ENCODE assay signal across 12 mouse cellular contexts in genomic region chr1:33645689-33646088, GRCm38 (mm10). TPM values are rescaled to one million over a fixed set of nuclear protein-coding genes. Genes with fewer than 3 reads are reported as not detected.
DNase-seq lines count a peak whose midpoint lies in the region; ATAC-seq and TF ChIP-seq lines count a peak whose summit lies in the region.
"Had no signal": no experiment of that assay in that cellular context is flagged by ENCODE, and none has a peak within 500 bp of the region (broad histone marks: within the 10 kb centered on the region; RNA-seq: fewer than 3 reads in every experiment).

No protein-coding gene starts in this region.

- no peaks in the 10 kb centered on the region for H3K9me3 ChIP-seq in midbrain, postnatal 0 days (ENCODE audit: low read length)
- H3K9me3 ChIP-seq in midbrain, embryonic 11.5 days (ENCODE audit: control insufficient read depth, low read length) = no peaks in the 10 kb centered on the region
- no peaks in the 10 kb centered on the region for H3K9me3 ChIP-seq in liver, embryonic 13.5 days (replicated peaks)
- no peaks in the 10 kb centered on the region for H3K9me3 ChIP-seq in hindbrain, embryonic 10.5 days
- H3K9me3 ChIP-seq: midbrain, embryonic 15.5 days had no signal

- peak; percentile 13 for DNase-seq in heart, postnatal 25 days (ENCODE audit: low spot score)
- no peak for DNase-seq in heart, adult 8-10 months (ENCODE audit: low spot score)
- DNase-seq in midbrain, postnatal 0 days (ENCODE audit: low spot score) = peak; percentile 9
- no peak for DNase-seq in midbrain, embryonic 11.5 days (ENCODE audit: low spot score, missing footprints)
- DNase-seq in liver, embryonic 13.5 days = no peak
- DNase-seq in lung, postnatal 4 days = peak; percentile 12 to 61
- DNase-seq in hindbrain, embryonic 10.5 days (ENCODE audit: low spot score) = no peak
- DNase-seq in thymus, postnatal 0 days (ENCODE audit: low spot score) = no peak
- DNase-seq: left cerebral cortex, postnatal 4 days; spleen, adult 18-20 months; thymus, postnatal 25 days had no signal

- no peak for ATAC-seq in midbrain, postnatal 0 days (ENCODE audit: low FRiP score)
- ATAC-seq in midbrain, embryonic 11.5 days (ENCODE audit: low FRiP score) = no peak
- peak; percentile 71 for ATAC-seq in liver, embryonic 13.5 days (ENCODE audit: low read depth)
- ATAC-seq: midbrain, embryonic 15.5 days had no signal

- WGBS in midbrain, postnatal 0 days = 80% methylated on average over 1 of the region's 1 CpGs
- WGBS in midbrain, embryonic 11.5 days = 80% methylated on average over 1 of the region's 1 CpGs
- WGBS in liver, embryonic 13.5 days (ENCODE audit: insufficient replicate concordance) = 75% methylated on average over 1 of the region's 1 CpGs
- 91% methylated on average over 1 of the region's 1 CpGs for whole genome bisulfite sequencing in hindbrain, embryonic 10.5 days

- H3K27ac ChIP-seq in midbrain, postnatal 0 days (ENCODE audit: low read depth, low read length) = no peak overlapping the region
- no peak overlapping the region for H3K27ac ChIP-seq in midbrain, embryonic 11.5 days (ENCODE audit: low read depth, low read length)
- peak overlapping the region; percentile 61 for H3K27ac ChIP-seq in liver, embryonic 13.5 days
- no peak overlapping the region for H3K27ac ChIP-seq in hindbrain, embryonic 10.5 days
- H3K27ac ChIP-seq: midbrain, embryonic 15.5 days had no signal

- no peak for TF ChIP-seq CTCF in midbrain, postnatal 0 days (IDR thresholded peaks at IDR 0.05)

- H3K4me2 ChIP-seq in midbrain, postnatal 0 days (ENCODE audit: low read depth, low read length, poor library complexity, severe bottlenecking) = no peak overlapping the region
- H3K4me2 ChIP-seq in midbrain, embryonic 11.5 days = no peak overlapping the region
- H3K4me2 ChIP-seq in liver, embryonic 13.5 days = no peak overlapping the region
- H3K4me2 ChIP-seq: midbrain, embryonic 15.5 days had no signal

- intact Hi-C loops in heart, postnatal 25 days (cut with DNase I) = loop anchor here (5.0 kb wide), 1 partner anchor 1473 kb away; the partner anchor contains the start of gene Khdrbs2

- H3K27me3 ChIP-seq in midbrain, postnatal 0 days (ENCODE audit: insufficient read depth, low read length) = no peaks in the 10 kb centered on the region
- H3K27me3 ChIP-seq in midbrain, embryonic 11.5 days (ENCODE audit: control insufficient read depth, insufficient read depth, low read length) = no peaks in the 10 kb centered on the region
- no peaks in the 10 kb centered on the region for H3K27me3 ChIP-seq in liver, embryonic 13.5 days
- H3K27me3 ChIP-seq in hindbrain, embryonic 10.5 days (ENCODE audit: insufficient read depth, poor library complexity, severe bottlenecking) = no peaks in the 10 kb centered on the region
- H3K27me3 ChIP-seq: midbrain, embryonic 15.5 days had no signal

- H3K36me3 ChIP-seq in midbrain, postnatal 0 days (ENCODE audit: insufficient read depth, low read length) = peaks cover 9% of the 10 kb centered on the region; the same call in 1 of the 2 replicates
- H3K36me3 ChIP-seq in midbrain, embryonic 11.5 days (ENCODE audit: control insufficient read depth, insufficient read depth, low read length) = peaks cover 5% of the 10 kb centered on the region; the same call in 1 of the 2 replicates
- H3K36me3 ChIP-seq in liver, embryonic 13.5 days = peaks cover 88% of the 10 kb centered on the region
- H3K36me3 ChIP-seq in hindbrain, embryonic 10.5 days = peaks cover 75% of the 10 kb centered on the region

- no peak overlapping the region for H3K9ac ChIP-seq in midbrain, postnatal 0 days (replicated peaks; ENCODE audit: low read length, poor library complexity, severe bottlenecking)
- no peak overlapping the region for H3K9ac ChIP-seq in midbrain, embryonic 11.5 days (ENCODE audit: low read length)
- peak overlapping the region; percentile 58 for H3K9ac ChIP-seq in liver, embryonic 13.5 days
- H3K9ac ChIP-seq: midbrain, embryonic 15.5 days had no signal

- H3K4me3 ChIP-seq in midbrain, postnatal 0 days (ENCODE audit: low read depth, low read length) = no peak overlapping the region
- no peak overlapping the region for H3K4me3 ChIP-seq in midbrain, embryonic 11.5 days (ENCODE audit: low read depth, low read length)
- no peak overlapping the region for H3K4me3 ChIP-seq in liver, embryonic 13.5 days (replicated peaks)
- no peak overlapping the region for H3K4me3 ChIP-seq in hindbrain, embryonic 10.5 days
- H3K4me3 ChIP-seq: midbrain, embryonic 15.5 days had no signal

- no peaks in the 10 kb centered on the region for H3K4me1 ChIP-seq in midbrain, postnatal 0 days (ENCODE audit: insufficient read depth, low read length)
- H3K4me1 ChIP-seq in midbrain, embryonic 11.5 days (ENCODE audit: control insufficient read depth, insufficient read depth, low read length) = no peaks in the 10 kb centered on the region
- peaks cover 49% of the 10 kb centered on the region for H3K4me1 ChIP-seq in liver, embryonic 13.5 days (replicated peaks)
- no peaks in the 10 kb centered on the region for H3K4me1 ChIP-seq in hindbrain, embryonic 10.5 days (replicated peaks)
- H3K4me1 ChIP-seq: midbrain, embryonic 15.5 days had no signal

RNA-seq across cellular contexts. Expression of gene Prim2, which starts 23.9 kb away (rescaled TPM):
- 1 to 10 TPM; 2.3 to 2.5 TPM for total RNA-seq in heart, postnatal 25 days (2021)
- 1 to 10 TPM; 1.5 to 2.4 (median 1.8) TPM for total RNA-seq in heart, adult 8-10 months (2022)
- total RNA-seq in midbrain, postnatal 0 days (2014; rRNA removed) = 18.7 and 21.5 TPM in 2 replicates
- polyA plus RNA-seq in midbrain, postnatal 0 days (2015; fragmentation: Nextera tagmentation; extraction: Ambion mirVana) = 12.6 and 13.2 TPM in 2 replicates
- 55.0 and 57.7 TPM in 2 replicates for polyA plus RNA-seq in midbrain, embryonic 11.5 days (2014; fragmentation: Nextera tagmentation; extraction: Ambion mirVana)
- polyA plus RNA-seq in liver, embryonic 13.5 days (2015; fragmentation: Nextera tagmentation; extraction: Ambion mirVana) = 43.2 and 49.5 TPM in 2 replicates
- 44.4 and 54.4 TPM in 2 replicates for polyA plus RNA-seq in hindbrain, embryonic 10.5 days (2016; fragmentation: Nextera tagmentation; extraction: Ambion mirVana)
- polyA plus RNA-seq in thymus, postnatal 0 days (2015; fragmentation: Nextera tagmentation; extraction: Ambion mirVana) = 43.6 and 46.3 TPM in 2 replicates

Comparison
In these comparisons a context has a peak if more than half of its experiments do, and no peak if none do; other contexts are left out.
1. DNase-seq: peak in heart, postnatal 25 days (single experiment), midbrain, postnatal 0 days (single experiment) and lung, postnatal 4 days (2 of 2); none in heart, adult 8-10 months (single experiment), midbrain, embryonic 11.5 days (single experiment), liver, embryonic 13.5 days (single experiment), hindbrain, embryonic 10.5 days (single experiment) and thymus, postnatal 0 days (single experiment).